Mouse (Mus musculus): ENCODE measurements around the gene Gm7929. TPM values are rescaled to one million over a fixed set of nuclear protein-coding genes. Genes with fewer than 3 reads are reported as not detected.
"Not testable (repeated sequence)": the region's sequence is repeated elsewhere in the genome, so short reads cannot be mapped to it uniquely, and the experiment has no call there.

The Gm7929 gene
- total RNA-seq (2015), result not detected in 2 replicates
- not detected in 2 replicates for total RNA-seq (2017)

GRCm38 (mm10) chr14:41750514-41750913, at the start of gene Gm7929:
Gene Gm7929, minus strand, starts transcription at chr14:41750614.
- ATAC-seq (replicated peaks; ENCODE audit: poor library complexity), result not testable (repeated sequence)

DNA sequence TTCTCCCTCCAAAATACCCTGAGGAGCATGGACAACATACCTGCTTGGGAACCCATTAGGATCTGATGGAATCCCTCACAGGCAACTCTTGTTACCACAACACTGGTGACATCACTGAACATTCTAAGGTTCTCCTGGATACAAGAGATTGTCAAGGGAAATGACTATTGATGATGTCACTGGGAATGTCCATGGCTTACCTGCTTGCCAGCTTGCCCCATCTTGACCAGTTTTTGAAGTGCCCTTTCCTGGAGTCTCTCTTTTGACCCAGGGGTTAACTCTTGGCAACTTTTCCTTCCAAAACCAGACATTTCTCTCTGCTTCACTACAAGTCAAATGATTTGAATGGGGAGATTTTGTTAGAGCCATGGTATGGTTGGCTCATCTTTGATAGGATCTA, 21.9 kb upstream of the Gm7929 start, which contains the start of gene Gm47189:
Gene Gm47189, minus strand, starts transcription at position 101 of the 400 bp plus-strand sequence.
- not testable (repeated sequence) for ATAC-seq (replicated peaks; ENCODE audit: poor library complexity)

DNA sequence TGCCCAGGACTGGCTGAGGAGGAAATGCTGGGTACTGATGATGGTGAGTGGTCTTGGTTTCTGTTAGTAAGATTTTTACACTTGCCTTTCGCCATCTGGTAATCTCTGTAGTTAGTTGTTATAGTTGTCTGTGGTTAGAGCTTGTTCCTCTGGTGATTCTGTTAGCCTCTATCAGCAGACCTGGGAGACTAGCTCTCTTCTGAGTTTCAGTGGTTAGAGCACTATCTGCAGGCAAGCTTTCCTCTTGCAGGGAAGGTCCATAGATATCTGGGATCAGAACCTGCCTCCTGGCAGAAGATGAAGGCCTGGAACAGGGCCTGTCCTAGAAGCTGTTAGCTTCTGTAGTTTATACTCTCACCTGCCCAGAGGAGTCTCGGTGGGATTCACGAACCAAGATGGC, 5.5 kb upstream of the Gm7929 start:
- not testable (repeated sequence) for ATAC-seq (replicated peaks; ENCODE audit: poor library complexity)

- ATAC-seq (replicated peaks; ENCODE audit: poor library complexity), result not testable (repeated sequence)
These were observed 27.0 kb downstream of the Gm7929 start for GRCm38 (mm10) chr14:41723437-41723836.

- ATAC-seq (replicated peaks; ENCODE audit: poor library complexity), result not testable (repeated sequence)
These were observed 33.2 kb downstream of the Gm7929 start for GRCm38 (mm10) chr14:41717180-41717579.

- ATAC-seq (replicated peaks; ENCODE audit: poor library complexity), result not testable (repeated sequence)
These were observed 48.6 kb downstream of the Gm7929 start, which contains the start of gene Gm8068 for GRCm38 (mm10) chr14:41701785-41702184. Gene Gm8068, minus strand, starts transcription at chr14:41701885.

Other genes with a start within 250 kb of the Gm7929 start
- not detected in 2 replicates for gene Gm7970, start 195.0 kb downstream of the Gm7929 start, total RNA-seq (2015)
- gene Gm7970, start 195.0 kb downstream of the Gm7929 start, total RNA-seq (2017), result not detected in 2 replicates
- not detected in 2 replicates for gene 1700049E17Rik2, start 177.4 kb downstream of the Gm7929 start, total RNA-seq (2015)
- not detected in 2 replicates for gene 1700049E17Rik2, start 177.4 kb downstream of the Gm7929 start, total RNA-seq (2017)
- gene Gm3072, start 126.0 kb downstream of the Gm7929 start, total RNA-seq (2015), result not detected in 2 replicates
- gene Gm3072, start 126.0 kb downstream of the Gm7929 start, total RNA-seq (2017), result not detected in 2 replicates
- gene Gm3676, start 104.1 kb downstream of the Gm7929 start, total RNA-seq (2015), result not detected in 2 replicates
- not detected in 2 replicates for gene Gm3676, start 104.1 kb downstream of the Gm7929 start, total RNA-seq (2017)
- gene Gm8068, start 48.7 kb downstream of the Gm7929 start, total RNA-seq (2015), result not detected in 2 replicates
- gene Gm8068, start 48.7 kb downstream of the Gm7929 start, total RNA-seq (2017), result not detected in 2 replicates
- not detected in 2 replicates for gene Gm47189, start 21.8 kb upstream of the Gm7929 start, total RNA-seq (2015)
- not detected in 2 replicates for gene Gm47189, start 21.8 kb upstream of the Gm7929 start, total RNA-seq (2017)
- gene Gm7980, start 156.7 kb upstream of the Gm7929 start, total RNA-seq (2015), result not detected in 2 replicates
- not detected in 2 replicates for gene Gm7980, start 156.7 kb upstream of the Gm7929 start, total RNA-seq (2017)
- not detected in 2 replicates for gene 1700049E17Rik1, start 174.3 kb upstream of the Gm7929 start, total RNA-seq (2015)
- gene 1700049E17Rik1, start 174.3 kb upstream of the Gm7929 start, total RNA-seq (2017), result not detected in 2 replicates
- gene 1700024B05Rik, start 193.4 kb upstream of the Gm7929 start, total RNA-seq (2015), result not detected in 2 replicates
- gene 1700024B05Rik, start 193.4 kb upstream of the Gm7929 start, total RNA-seq (2017), result not detected in 2 replicates
- gene Gm6401, start 217.3 kb upstream of the Gm7929 start, total RNA-seq (2015), result not detected in 2 replicates
- not detected in 2 replicates for gene Gm6401, start 217.3 kb upstream of the Gm7929 start, total RNA-seq (2017)
- gene Gm3543, start 232.7 kb upstream of the Gm7929 start, total RNA-seq (2015), result not detected in 2 replicates
- gene Gm3543, start 232.7 kb upstream of the Gm7929 start, total RNA-seq (2017), result not detected in 2 replicates